Mouse (Mus musculus) limb, embryonic 14.5 days (tissue): ENCODE data around the gene Vat1l. TPM values are rescaled to one million over a fixed set of nuclear protein-coding genes. Genes with fewer than 3 reads are reported as not detected.

ENCODE experiments used
- ATAC-seq: fragments of 200-750 bp; cut with Nextera tagmentation; 2 replicates; pipeline ENCODE4 v1.8.0; 2017; ENCODE audit warnings: low read depth, moderate number of reproducible peaks, moderate TSS enrichment; ENCODE audit not compliant: low FRiP score
- DNase-seq: peaks from one replicate; pipeline ENCODE4 v3.0.0-alpha.2; 2015; ENCODE audit warnings: low spot score
- H3K27ac ChIP-seq: fragments of 300-500 bp; sonication (generic); replicated peaks from 2 replicates; pipeline ENCODE4 v1.5.1; 2014; ENCODE audit warnings: low read depth, mild to moderate bottlenecking, low read length, moderate library complexity, mixed read lengths
- H3K27me3 ChIP-seq: fragments of 300-500 bp; sonication (generic); 2 replicates; pipeline ENCODE4 v1.6.1; 2014; ENCODE audit warnings: low read length, mixed read lengths; ENCODE audit not compliant: control insufficient read depth, insufficient read depth
- H3K36me3 ChIP-seq: fragments of 300-500 bp; sonication (generic); 2 replicates; pipeline ENCODE4 v1.6.1; 2014; ENCODE audit warnings: mild to moderate bottlenecking, low read length, moderate library complexity, mixed read lengths; ENCODE audit not compliant: control insufficient read depth, insufficient read depth
- H3K4me1 ChIP-seq: fragments of 300-500 bp; sonication (generic); 2 replicates; pipeline ENCODE4 v1.6.1; 2014; ENCODE audit warnings: antibody characterized with exemption, low read length, mixed read lengths; ENCODE audit not compliant: control insufficient read depth, insufficient read depth
- H3K4me2 ChIP-seq: fragments of 300-500 bp; sonication (generic); replicated peaks from 2 replicates; pipeline ENCODE4 v1.6.1; 2014; ENCODE audit warnings: low read depth, mild to moderate bottlenecking, low read length, moderate library complexity; ENCODE audit not compliant: severe bottlenecking
- H3K4me3 ChIP-seq: fragments of 300-500 bp; sonication (generic); replicated peaks from 2 replicates; pipeline ENCODE4 v1.5.1; 2014; ENCODE audit warnings: low read length
- H3K9ac ChIP-seq: fragments of 300-500 bp; sonication (generic); 2 replicates; pipeline ENCODE4 v1.6.1; 2014; ENCODE audit warnings: mild to moderate bottlenecking, low read depth, low read length, moderate library complexity; ENCODE audit not compliant: severe bottlenecking
- H3K9me3 ChIP-seq: fragments of 300-500 bp; sonication (generic); 2 replicates; pipeline ENCODE4 v1.6.1; 2016; ENCODE audit warnings: low read length; ENCODE audit not compliant: control insufficient read depth
- POLR2A ChIP-seq: fragments of 200-500 bp; IDR thresholded peaks from 2 replicates; pipeline ENCODE4 v1.8.0; 2012; ENCODE audit warnings: inconsistent platforms, mild to moderate bottlenecking, moderate library complexity, borderline replicate concordance; ENCODE audit not compliant: insufficient read depth, insufficient read length; ENCODE audit errors: extremely low read depth
- WGBS: fragments of 180-500 bp; shearing (Covaris S2); extraction: QIAGEN DNeasy Blood & Tissue Kit; methylation state at CpG from one replicate; pipeline ENCODE4 v1.1.7; 2014; 5-methylcytosine and 5-hydroxymethylcytosine counted together
- polyA plus RNA-seq, 2 experiments: library from polyadenylated mRNA; depleted of rRNA in 1 of 2; stranded (reverse) in 1 of 2; unstranded in 1 of 2; fragments of >200 nt; fragmentation: Nextera tagmentation in 1 of 2; extraction: Ambion mirVana in 1 of 2; gene quantifications; 2 replicates each; pipeline versions ENCODE4 v1.2.1 to v1.2.3; 2012 to 2014

Gene Vat1l
- polyA plus RNA-seq (2012; rRNA removed) (9.9 and 10.7 TPM in 2 replicates), polyA plus RNA-seq (2014; fragmentation: Nextera tagmentation; extraction: Ambion mirVana) (3.4 and 3.9 TPM in 2 replicates)

DNA sequence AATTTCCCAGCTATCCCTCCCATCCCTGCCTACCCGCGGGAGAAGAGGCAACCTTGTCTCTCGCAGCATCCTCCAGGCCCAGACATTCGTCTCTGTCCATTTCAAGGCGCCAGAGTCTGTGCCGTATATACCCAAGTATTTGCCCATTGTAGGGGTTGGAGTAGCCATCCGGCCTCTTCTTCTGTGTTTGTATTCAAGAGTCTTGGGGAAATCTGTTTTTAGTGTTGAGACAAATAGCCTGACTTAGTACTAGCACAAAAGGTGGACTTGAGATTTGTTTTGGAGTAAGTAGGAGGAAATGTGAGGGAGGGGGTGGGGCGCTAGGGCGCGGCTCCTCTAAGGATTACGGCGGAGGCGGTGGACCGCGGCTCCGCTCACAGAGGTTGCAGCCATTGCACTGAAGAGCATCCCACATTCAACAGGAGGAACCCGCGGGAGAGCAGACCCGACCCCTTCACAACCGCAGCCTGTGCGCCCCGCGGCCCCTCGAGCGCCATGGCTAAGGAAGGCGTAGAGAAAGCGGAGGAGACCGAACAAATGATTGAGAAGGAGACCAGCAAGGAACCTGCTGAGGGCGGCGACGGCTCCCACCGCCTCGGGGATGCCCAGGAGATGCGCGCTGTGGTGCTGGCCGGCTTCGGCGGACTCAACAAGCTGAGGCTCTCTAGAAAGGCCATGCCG, at the start of gene Vat1l:
Gene Vat1l (plus strand): TSS at position 392 of the 681 bp plus-strand sequence.
- WGBS: under 1% methylated on average over 39 of the region's 39 CpGs
- Histone ChIP-seq H3K4me3 (peak within 1 kb of the TSS; percentile 53), H3K36me3 (no peaks in the 10 kb centered on the region), H3K9me3 (no peaks in the 10 kb centered on the region), H3K27ac (no peak within 1 kb of the TSS), H3K27me3 (peaks cover 28% of the 10 kb centered on the region), H3K4me2 (peak within 1 kb of the TSS; percentile 88), H3K4me1 (0 out of 2 replicates have a peak, but pooled peaks cover 4% of the 10 kb centered on the region), H3K9ac (peak within 1 kb of the TSS; percentile 46)
- ATAC-seq (no peak; the same call in 1 of the 2 replicates), DNase-seq (peak; percentile 17)
- no peak for TF ChIP-seq POLR2A

GRCm38 (mm10) chr8:114158586-114158985, 46.8 kb upstream of the Vat1l start:
- Histone ChIP-seq H3K4me1 (peaks cover 3% of the 10 kb centered on the region; the same call in 1 of the 2 replicates), H3K4me3 (no peak overlapping the region), H3K27me3 (no peaks in the 10 kb centered on the region), H3K9me3 (no peaks in the 10 kb centered on the region), H3K9ac (no peak overlapping the region), H3K36me3 (no peaks in the 10 kb centered on the region; the same call in 1 of the 2 replicates), H3K4me2 (no peak overlapping the region), H3K27ac (no peak overlapping the region)
- WGBS: 40% methylated on average over 2 of the region's 2 CpGs
- no peak for TF ChIP-seq POLR2A
- ATAC-seq (no peak), DNase-seq (no peak)

- no peak overlapping the region for H3K27ac ChIP-seq
- no peaks in the 10 kb centered on the region for H3K9me3 ChIP-seq
- no peaks in the 10 kb centered on the region; the same call in 1 of the 2 replicates for H3K4me1 ChIP-seq
- H3K36me3 ChIP-seq: no peaks in the 10 kb centered on the region
- DNase-seq: no peak
- H3K4me2 ChIP-seq: no peak overlapping the region
- no peaks in the 10 kb centered on the region for H3K27me3 ChIP-seq
- WGBS: 53% methylated on average over 3 of the region's 3 CpGs
- no peak for ATAC-seq
- H3K9ac ChIP-seq: no peak overlapping the region
- H3K4me3 ChIP-seq: no peak overlapping the region
- no peak for TF ChIP-seq POLR2A
These were observed 45.7 kb upstream of the Vat1l start for GRCm38 (mm10) chr8:114159666-114160065.

GRCm38 (mm10) chr8:114163871-114164270, 41.5 kb upstream of the Vat1l start:
- 89% methylated on average over 3 of the region's 3 CpGs for WGBS
- ATAC-seq: no peak
- Histone ChIP-seq H3K9ac (no peak overlapping the region), H3K36me3 (no peaks in the 10 kb centered on the region), H3K27ac (no peak overlapping the region), H3K27me3 (no peaks in the 10 kb centered on the region), H3K4me1 (no peaks in the 10 kb centered on the region), H3K4me2 (no peak overlapping the region), H3K4me3 (no peak overlapping the region), H3K9me3 (no peaks in the 10 kb centered on the region)
- no peak for DNase-seq
- no peak for TF ChIP-seq POLR2A

GRCm38 (mm10) chr8:114164444-114165096, 40.8 kb upstream of the Vat1l start:
- Histone ChIP-seq H3K4me2 (no peak overlapping the region), H3K27me3 (no peaks in the 10 kb centered on the region), H3K9ac (no peak overlapping the region), H3K36me3 (no peaks in the 10 kb centered on the region), H3K27ac (no peak overlapping the region), H3K4me3 (no peak overlapping the region), H3K4me1 (no peaks in the 10 kb centered on the region), H3K9me3 (no peaks in the 10 kb centered on the region)
- DNase-seq: no peak
- no peak for ATAC-seq
- TF ChIP-seq POLR2A: no peak
- WGBS: 86% methylated on average over 6 of the region's 6 CpGs
